Mouse (Mus musculus) heart, postnatal 14 days (tissue): ENCODE results near the gene Smad6. TPM values are rescaled to one million over a fixed set of nuclear protein-coding genes. Genes with fewer than 3 reads are reported as not detected.

ENCODE experiments used
- DNase-seq, 2 experiments: peaks; one replicate each; pipeline ENCODE4 v3.0.0; 2021 to 2022
- intact Hi-C: fragments of 180-260 bp; cut with DNase I; formaldehyde crosslinking; loops from one replicate; pipeline ENCODE4 v1.15.1; 2025
- total RNA-seq, 2 experiments: library from RNA; stranded (reverse); gene quantifications; 2 replicates each; pipeline ENCODE4 v1.2.3; 2021

Gene Smad6
- total RNA-seq, 2 experiments from 2014 or later: 13.6 to 15.5 TPM

DNA sequence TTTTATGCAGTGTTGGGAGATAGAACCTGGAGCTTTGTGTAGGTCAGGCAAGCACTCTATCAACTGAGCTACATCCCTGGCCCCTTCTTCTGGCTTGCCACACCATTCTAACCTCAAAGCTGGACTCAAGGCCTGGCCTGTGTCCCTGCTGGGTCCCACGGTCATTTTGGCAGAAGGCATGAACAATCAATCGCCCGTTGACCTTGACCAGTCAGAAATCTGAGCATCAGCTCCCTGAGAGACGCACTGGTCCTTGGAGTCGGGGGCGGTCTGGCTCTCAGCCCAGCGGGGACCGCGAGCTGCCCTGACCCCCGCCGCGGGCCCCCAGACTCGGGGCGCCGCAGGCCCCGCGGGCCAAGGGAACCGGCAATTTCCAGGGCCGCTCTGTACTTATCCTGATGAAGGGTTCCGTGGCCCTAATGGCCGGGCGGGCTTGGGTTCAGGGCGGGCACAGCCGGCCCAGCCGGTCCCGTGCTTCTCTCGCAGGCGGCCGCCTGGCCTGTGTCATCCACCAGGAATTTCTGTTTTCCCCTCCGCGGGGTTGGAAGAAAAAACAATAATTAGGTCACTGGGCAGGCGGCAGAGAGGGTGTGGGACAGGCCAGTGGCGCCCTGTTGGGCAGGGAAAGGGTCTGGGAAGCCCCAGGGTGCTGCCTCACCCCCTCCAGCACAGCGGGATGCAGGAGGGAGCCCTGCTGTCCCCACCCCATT lies 94.4 kb downstream of the Smad6 start:
- intact Hi-C loops: no loop called here
- peak; percentile 61 to 72 for DNase-seq

GRCm38 (mm10) chr9:63926377-63926776 lies 95.5 kb downstream of the Smad6 start:
- peak; percentile 19 to 46 for DNase-seq
- intact Hi-C loops: no loop called here

DNA sequence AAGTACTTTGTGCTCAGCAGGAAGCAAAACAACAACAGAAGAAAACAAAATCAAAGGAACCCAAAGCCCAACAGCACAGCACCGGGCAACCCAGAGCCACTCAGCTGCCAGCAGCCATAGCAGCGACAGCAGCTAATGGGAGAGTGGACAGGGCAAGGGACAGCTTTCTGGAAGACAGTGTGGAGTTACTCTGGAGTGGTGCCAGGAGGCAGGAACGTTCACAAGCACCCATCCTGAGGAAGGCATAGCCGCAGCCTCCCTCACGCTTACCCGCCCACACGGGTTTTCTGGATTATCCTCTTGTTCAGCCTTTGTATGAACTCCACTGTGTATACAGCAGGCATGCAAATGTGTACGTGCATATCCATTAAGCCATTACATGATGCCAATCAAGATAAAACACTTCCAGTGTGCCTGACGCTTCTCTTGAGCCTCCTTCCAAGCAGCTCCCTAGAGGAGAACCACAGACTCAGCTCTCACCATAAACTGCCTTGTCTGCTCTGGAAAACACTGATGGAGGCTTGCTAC lies 98.6 kb downstream of the Smad6 start:
- no peak for DNase-seq
- intact Hi-C loops: no loop called here

GRCm38 (mm10) chr9:63919708-63920107 lies 102.2 kb downstream of the Smad6 start:
- intact Hi-C loops: loop anchor here (2.0 to 5.0 kb wide), 2 partner anchors 39 to 103 kb away; partner anchors contain the start of gene Smad6
- no peak for DNase-seq

DNA sequence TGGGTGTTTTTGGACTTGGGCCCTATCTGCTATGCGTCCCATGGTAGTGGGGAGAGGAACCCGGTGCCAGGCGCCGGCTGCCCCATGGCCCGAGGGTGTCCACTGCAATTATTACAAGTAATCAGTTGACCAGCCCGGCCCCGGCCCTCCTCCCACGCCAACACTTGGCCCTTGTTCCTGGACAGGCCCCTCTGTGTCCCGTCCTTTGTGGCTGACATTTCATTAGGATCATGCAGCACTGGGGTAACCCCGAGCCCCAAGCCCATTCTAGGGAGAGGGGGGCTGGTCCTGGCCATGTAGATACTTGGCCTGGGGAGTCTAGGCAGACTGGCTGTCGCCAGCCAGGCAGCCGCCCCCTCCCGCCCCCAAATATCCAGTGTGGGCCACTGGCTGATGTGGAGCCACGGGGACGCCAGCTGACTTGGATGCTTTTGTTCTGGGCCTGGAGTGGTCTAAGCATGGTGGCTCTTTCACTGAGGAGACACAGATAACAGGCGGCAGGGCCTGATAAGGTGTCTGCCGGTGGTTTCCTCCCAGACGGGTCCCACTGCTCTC lies 102.8 kb downstream of the Smad6 start:
- DNase-seq: no peak
- intact Hi-C loops: loop anchor here (2.0 to 5.0 kb wide), 2 partner anchors 40 to 103 kb away; partner anchors contain the start of gene Smad6

GRCm38 (mm10) chr9:63918245-63918644 lies 103.6 kb downstream of the Smad6 start:
- intact Hi-C loops: loop anchor here (1.0 to 5.0 kb wide), 3 partner anchors 41 to 182 kb away; partner anchors contain the start of gene Smad6

GRCm38 (mm10) chr9:63916441-63916840 lies 105.4 kb downstream of the Smad6 start:
- intact Hi-C loops: loop anchor here (2.0 to 5.0 kb wide), 2 partner anchors 106 to 170 kb away; partner anchors contain the start of gene Smad6
- no peak for DNase-seq

More at GRCm38 (mm10) chr9:63918245-63918644, 103.6 kb downstream of the Smad6 start:
- peak; percentile 79 to 90 for DNase-seq

DNA sequence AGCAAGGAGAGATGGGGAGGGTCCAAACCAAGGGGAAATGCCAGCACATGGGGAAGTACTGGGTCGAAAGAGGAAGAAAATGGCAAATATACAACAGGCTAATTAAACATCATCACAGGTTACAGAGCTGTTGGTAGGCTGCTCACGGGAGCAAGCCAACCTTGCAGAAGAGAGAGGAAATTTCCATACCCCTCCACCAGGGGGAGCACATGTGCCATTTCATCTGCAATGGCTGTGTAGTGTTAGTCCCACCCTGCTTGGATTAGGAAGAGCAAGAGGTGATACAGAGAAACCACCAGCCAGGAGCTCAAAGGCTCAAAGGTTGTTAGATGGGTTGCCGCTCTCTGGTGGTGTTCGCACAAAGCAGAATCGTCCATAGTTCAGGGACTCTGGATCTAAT lies 105.9 kb downstream of the Smad6 start:
- DNase-seq: peak; percentile 72 to 82
- intact Hi-C loops: loop anchor here (2.0 to 5.0 kb wide), 2 partner anchors 106 to 171 kb away; partner anchors contain the start of gene Smad6

DNA sequence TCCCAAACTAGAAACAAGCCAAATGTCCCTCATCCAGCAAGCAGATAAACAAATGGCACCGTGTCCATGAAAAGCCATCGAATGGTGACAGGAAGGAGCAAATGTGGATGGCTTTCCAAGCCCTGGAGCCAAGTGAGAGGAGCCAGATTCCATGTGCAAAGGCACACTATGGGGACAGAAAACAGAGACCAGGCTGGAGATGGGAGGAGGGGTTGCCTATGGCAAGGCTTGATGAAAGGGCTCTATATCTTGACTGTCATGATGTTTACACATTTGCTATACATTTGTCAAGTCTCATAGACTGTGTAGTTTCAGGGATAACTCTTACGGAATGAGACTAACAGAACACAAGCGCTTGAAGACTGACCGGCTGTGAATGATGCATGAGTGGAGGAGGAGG lies 106.9 kb downstream of the Smad6 start:
- intact Hi-C loops: loop anchor here (5.0 kb wide), 1 partner anchor 107 kb away; the partner anchor contains the start of gene Smad6

GRCm38 (mm10) chr9:63912051-63912450 lies 109.8 kb downstream of the Smad6 start:
- intact Hi-C loops: no loop called here
- no peak for DNase-seq

More for the DNA sequence above, 106.9 kb downstream of the Smad6 start:
- DNase-seq: no peak

GRCm38 (mm10) chr9:63909618-63910017 lies 112.2 kb downstream of the Smad6 start:
- peak; percentile 77 to 86 for DNase-seq
- intact Hi-C loops: no loop called here

- DNase-seq: no peak
- intact Hi-C loops: no loop called here
Observed at GRCm38 (mm10) chr9:63904543-63904942, 117.3 kb downstream of the Smad6 start.

Other genes starting within 250 kb of the Smad6 start
- under 1 TPM; 0.14 to 0.29 TPM for gene Lctl, start 95.1 kb upstream of the Smad6 start, total RNA-seq
- 1 to 10 TPM; 1.9 to 3.8 TPM for gene Zwilch, start 151.0 kb upstream of the Smad6 start, total RNA-seq
- gene Rpl4, start 151.3 kb upstream of the Smad6 start, total RNA-seq: 100 to 1,000 TPM; 461 to 503 TPM
- gene Snapc5, start 157.2 kb upstream of the Smad6 start, total RNA-seq: 10 to 100 TPM; 20.0 to 22.9 TPM
- gene Uchl4, start 213.1 kb upstream of the Smad6 start, total RNA-seq: 1 to 10 TPM; 1.2 to 1.6 TPM
- 10 to 100 TPM; 50.0 to 52.9 TPM for gene Map2k1, start 231.6 kb upstream of the Smad6 start, total RNA-seq